Mouse (Mus musculus) hindbrain, embryonic 15.5 days (tissue): ENCODE results near the gene Atf6b. TPM values are rescaled to one million over a fixed set of nuclear protein-coding genes. Genes with fewer than 3 reads are reported as not detected.

Experiments used
- ATAC-seq: fragments of 200-750 bp; cut with Nextera tagmentation; 2 replicates; pipeline ENCODE4 v1.8.0; 2017; ENCODE audit warnings: low read depth, moderate number of reproducible peaks, moderate TSS enrichment; ENCODE audit not compliant: low FRiP score
- H3K27ac ChIP-seq: fragments of 300-500 bp; sonication (generic); replicated peaks from 2 replicates; pipeline ENCODE4 v1.5.1; 2015; ENCODE audit warnings: mild to moderate bottlenecking, inconsistent platforms
- H3K27me3 ChIP-seq: fragments of 300-500 bp; sonication (generic); 2 replicates; pipeline ENCODE4 v1.6.1; 2015; ENCODE audit warnings: control low read depth, inconsistent platforms
- H3K36me3 ChIP-seq: fragments of 300-500 bp; sonication (generic); 2 replicates; pipeline ENCODE4 v1.6.1; 2015; ENCODE audit warnings: control low read depth, inconsistent platforms
- H3K4me1 ChIP-seq: fragments of 300-500 bp; sonication (generic); replicated peaks from 2 replicates; pipeline ENCODE4 v1.6.1; 2015; ENCODE audit warnings: control low read depth, inconsistent platforms
- H3K4me2 ChIP-seq: fragments of 300-500 bp; sonication (generic); 2 replicates; pipeline ENCODE4 v1.6.1; 2015; ENCODE audit warnings: moderate library complexity, mild to moderate bottlenecking, inconsistent platforms
- H3K4me3 ChIP-seq: fragments of 300-500 bp; sonication (generic); 2 replicates; pipeline ENCODE4 v1.5.1; 2015; ENCODE audit warnings: mild to moderate bottlenecking, inconsistent platforms
- H3K9ac ChIP-seq: fragments of 300-500 bp; sonication (generic); 2 replicates; pipeline ENCODE4 v1.6.1; 2015; ENCODE audit warnings: inconsistent platforms
- H3K9me3 ChIP-seq: fragments of 300-500 bp; sonication (generic); 2 replicates; pipeline ENCODE4 v1.6.1; 2016; ENCODE audit warnings: control low read depth, inconsistent platforms
- WGBS: fragments of 180-500 bp; shearing (Covaris S2); methylation state at CpG from one replicate; pipeline ENCODE4 v1.1.7; 2015; 5-methylcytosine and 5-hydroxymethylcytosine counted together
- polyA plus RNA-seq: library from polyadenylated mRNA; unstranded; fragments of >200 nt; fragmentation: Nextera tagmentation; extraction: Ambion mirVana; gene quantifications from 2 replicates; pipeline ENCODE4 v1.2.1, GENCODE M21; 2015

Atf6b gene
- polyA plus RNA-seq, 1 experiment from 2014 or later = 120 TPM

DNA sequence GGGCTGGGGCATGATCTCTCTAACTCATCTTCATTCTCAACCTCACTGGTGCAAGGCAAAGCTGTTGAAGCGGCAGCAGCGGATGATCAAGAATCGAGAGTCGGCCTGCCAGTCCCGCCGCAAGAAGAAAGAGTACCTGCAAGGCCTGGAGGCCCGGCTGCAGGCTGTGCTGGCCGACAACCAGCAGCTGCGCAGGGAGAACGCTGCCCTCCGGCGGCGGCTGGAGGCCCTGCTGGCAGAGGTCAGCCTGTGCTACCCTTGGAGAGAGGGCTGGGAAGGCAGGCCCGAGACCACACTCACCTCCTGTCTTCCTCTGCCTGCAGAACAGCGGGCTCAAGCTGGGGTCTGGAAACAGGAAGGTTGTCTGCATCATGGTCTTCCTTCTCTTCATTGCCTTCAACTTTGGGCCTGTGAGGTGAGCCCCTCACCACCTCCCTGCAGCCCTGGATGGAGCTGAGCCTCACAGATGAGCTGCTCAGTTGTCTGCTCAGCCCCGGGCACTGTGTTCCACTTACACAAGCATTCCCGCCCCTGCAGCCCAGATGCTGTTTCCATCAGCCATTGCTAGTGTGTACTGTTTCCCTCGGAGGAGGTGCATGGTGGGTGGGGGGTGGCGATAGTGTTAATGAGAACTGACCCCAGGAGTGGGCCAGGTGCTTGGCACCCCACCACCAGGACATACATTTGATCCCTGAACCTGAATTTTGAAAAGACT, 4.7 kb downstream of the Atf6b start:
- peaks cover 27% of the 10 kb centered on the region for H3K4me1 ChIP-seq
- no peak overlapping the region for H3K27ac ChIP-seq
- no peaks in the 10 kb centered on the region for H3K9me3 ChIP-seq
- H3K36me3 ChIP-seq = peaks cover 54% of the 10 kb centered on the region
- H3K9ac ChIP-seq = no peak overlapping the region
- no peak overlapping the region for H3K4me3 ChIP-seq
- H3K4me2 ChIP-seq = no peak overlapping the region
- ATAC-seq = no peak
- H3K27me3 ChIP-seq = no peaks in the 10 kb centered on the region
- 52% methylated on average over 19 of the region's 19 CpGs for WGBS

DNA sequence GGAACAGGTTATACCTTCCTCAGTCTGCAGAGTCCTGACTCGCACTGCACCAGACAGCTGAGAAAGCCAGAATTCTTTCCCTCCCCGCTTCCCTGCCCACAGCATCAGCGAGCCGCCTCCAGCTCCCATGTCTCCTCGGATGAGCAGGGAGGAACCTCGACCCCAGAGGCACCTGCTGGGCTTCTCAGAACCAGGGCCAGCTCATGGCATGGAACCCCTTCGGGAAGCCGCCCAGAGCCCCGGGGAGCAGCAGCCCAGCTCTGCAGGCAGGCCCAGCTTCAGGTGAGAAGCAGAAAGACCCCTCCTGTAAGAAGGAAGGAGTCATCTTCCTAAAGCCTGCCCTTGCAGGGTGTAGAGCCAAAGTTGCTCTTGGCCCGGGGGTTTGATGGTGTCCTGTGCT, 5.6 kb downstream of the Atf6b start:
- Histone ChIP-seq H3K4me1 (peaks cover 25% of the 10 kb centered on the region), H3K36me3 (peaks cover 54% of the 10 kb centered on the region), H3K27me3 (no peaks in the 10 kb centered on the region), H3K27ac (no peak overlapping the region), H3K4me2 (no peak overlapping the region), H3K4me3 (no peak overlapping the region), H3K9me3 (no peaks in the 10 kb centered on the region), H3K9ac (no peak overlapping the region)
- ATAC-seq = no peak
- WGBS = 89% methylated on average over 10 of the region's 10 CpGs

DNA sequence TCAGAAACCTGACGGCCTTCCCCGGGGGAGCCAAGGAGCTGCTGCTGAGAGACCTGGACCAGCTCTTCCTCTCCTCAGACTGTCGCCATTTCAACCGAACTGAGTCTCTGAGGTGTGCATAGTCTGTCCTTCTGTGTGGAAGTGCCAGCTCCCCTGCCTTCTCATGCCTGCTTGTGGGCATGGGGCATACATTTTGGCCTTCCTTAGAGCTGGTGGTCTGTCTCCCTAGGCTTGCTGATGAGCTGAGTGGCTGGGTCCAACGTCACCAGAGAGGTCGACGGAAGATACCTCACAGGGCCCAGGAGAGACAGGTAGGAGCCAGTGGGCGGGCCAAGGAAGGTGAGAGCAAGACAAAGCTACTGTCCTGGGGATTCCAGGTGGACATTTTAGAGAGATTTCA, 6.0 kb downstream of the Atf6b start:
- Histone ChIP-seq H3K9ac (no peak overlapping the region), H3K4me2 (no peak overlapping the region), H3K4me3 (no peak overlapping the region), H3K27me3 (no peaks in the 10 kb centered on the region), H3K9me3 (no peaks in the 10 kb centered on the region), H3K27ac (no peak overlapping the region), H3K4me1 (peaks cover 20% of the 10 kb centered on the region), H3K36me3 (peaks cover 54% of the 10 kb centered on the region)
- ATAC-seq = no peak
- 94% methylated on average over 8 of the region's 8 CpGs for WGBS

DNA sequence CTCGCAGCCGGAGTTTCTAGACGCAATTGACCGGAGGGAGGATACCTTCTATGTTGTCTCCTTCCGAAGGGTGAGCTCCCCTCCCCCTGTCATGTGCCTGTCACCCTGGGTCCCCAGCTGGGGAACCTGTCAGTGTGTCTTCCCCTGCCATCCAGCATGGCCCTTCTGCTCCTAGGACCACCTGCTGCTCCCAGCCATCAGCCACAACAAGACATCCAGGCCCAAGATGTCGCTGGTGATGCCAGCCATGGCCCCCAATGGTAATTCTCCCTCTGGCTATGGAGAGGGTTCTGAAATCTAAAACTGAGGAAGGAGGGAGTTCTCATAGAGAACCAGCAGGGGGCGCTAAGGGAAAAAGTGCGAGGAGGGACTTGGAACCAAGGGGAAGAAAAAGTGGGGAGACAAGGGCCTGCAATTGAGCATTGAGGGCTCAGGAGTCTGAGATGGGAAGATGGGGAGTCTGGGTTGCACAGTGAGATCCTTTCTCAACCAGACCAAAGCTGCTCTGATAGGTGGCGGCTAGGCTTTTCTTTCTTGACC, 6.9 kb downstream of the Atf6b start:
- Histone ChIP-seq H3K4me2 (no peak overlapping the region), H3K27me3 (no peaks in the 10 kb centered on the region), H3K4me1 (peaks cover 14% of the 10 kb centered on the region; the same call in 1 of the 2 replicates), H3K9ac (no peak overlapping the region), H3K4me3 (no peak overlapping the region), H3K36me3 (peaks cover 54% of the 10 kb centered on the region), H3K27ac (no peak overlapping the region), H3K9me3 (no peaks in the 10 kb centered on the region)
- 64% methylated on average over 9 of the region's 9 CpGs for WGBS
- ATAC-seq = no peak

DNA sequence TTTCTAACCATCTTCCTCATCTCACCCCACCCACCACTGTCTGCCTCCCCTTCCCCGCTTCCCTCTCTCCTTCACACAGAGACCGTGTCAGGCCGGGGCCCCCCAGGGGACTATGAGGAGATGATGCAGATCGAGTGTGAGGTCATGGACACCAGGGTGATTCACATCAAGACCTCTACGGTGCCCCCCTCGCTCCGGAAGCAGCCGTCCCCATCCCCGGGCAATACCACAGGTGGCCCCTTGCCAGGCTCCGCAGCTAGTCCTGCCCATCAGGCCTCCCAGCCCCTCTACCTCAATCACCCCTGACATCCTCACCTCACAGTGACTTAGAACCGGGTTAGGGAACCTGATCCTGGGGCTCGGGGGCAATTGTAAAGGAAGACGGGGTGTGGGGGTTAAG, 7.4 kb downstream of the Atf6b start:
- Histone ChIP-seq H3K27me3 (0 out of 2 replicates have a peak, but pooled peaks cover 3% of the 10 kb centered on the region), H3K4me3 (no peak overlapping the region), H3K4me1 (peaks cover 14% of the 10 kb centered on the region; the same call in 1 of the 2 replicates), H3K36me3 (peaks cover 48% of the 10 kb centered on the region), H3K4me2 (no peak overlapping the region), H3K9ac (no peak overlapping the region), H3K9me3 (no peaks in the 10 kb centered on the region), H3K27ac (no peak overlapping the region)
- no peak for ATAC-seq
- WGBS = 95% methylated on average over 13 of the region's 13 CpGs

DNA sequence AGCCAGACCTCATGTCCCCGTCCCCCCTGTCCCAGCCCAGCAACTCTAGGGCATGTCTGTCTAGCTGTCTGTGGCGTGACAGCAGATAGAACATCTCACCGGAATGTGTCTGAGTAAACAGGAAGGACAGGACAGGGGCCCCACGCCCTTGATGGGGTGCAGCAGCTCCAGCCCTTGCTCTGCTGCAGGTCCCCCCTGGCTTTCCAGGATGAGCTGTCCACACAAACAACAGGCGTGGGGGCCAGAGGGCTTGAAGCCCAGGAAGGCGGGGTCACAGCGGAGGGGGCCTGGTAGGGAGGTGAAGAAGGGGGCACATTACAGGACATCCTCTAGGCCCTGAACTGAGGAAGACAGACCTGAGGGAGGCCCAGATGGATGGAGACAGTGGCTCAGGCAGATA, 8.2 kb downstream of the Atf6b start:
- H3K9me3 ChIP-seq = no peaks in the 10 kb centered on the region
- H3K4me3 ChIP-seq = no peak overlapping the region
- peak overlapping the region; percentile 15; the same call in 1 of the 2 replicates for H3K27ac ChIP-seq
- H3K4me1 ChIP-seq = peaks cover 14% of the 10 kb centered on the region; the same call in 1 of the 2 replicates
- H3K36me3 ChIP-seq = peaks cover 40% of the 10 kb centered on the region
- no peak overlapping the region for H3K4me2 ChIP-seq
- H3K27me3 ChIP-seq = peaks cover 10% of the 10 kb centered on the region
- H3K9ac ChIP-seq = no peak overlapping the region
- no peak; the same call in 1 of the 2 replicates for ATAC-seq
- 79% methylated on average over 7 of the region's 7 CpGs for WGBS

DNA sequence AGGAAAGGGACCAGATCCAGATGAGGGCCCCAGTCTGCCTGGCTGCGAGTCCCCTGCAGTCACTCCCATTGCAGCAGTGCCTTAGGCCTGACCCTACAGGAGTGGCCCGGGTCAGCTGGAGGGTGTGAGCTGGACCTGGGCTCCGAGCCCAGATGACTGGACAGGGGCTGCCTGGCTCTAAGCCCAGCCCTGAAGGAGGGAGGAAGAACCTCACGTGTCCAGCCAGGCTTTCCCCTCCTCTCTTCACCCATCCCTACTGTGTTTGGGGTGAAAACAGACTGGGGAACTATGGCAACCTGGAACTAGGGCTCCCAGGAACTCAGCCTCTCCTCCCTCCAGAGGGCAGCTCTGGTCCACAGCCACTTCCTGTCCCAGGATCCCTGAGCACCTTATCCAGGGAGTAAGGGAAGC, 8.6 kb downstream of the Atf6b start:
- peaks cover 36% of the 10 kb centered on the region for H3K36me3 ChIP-seq
- H3K27ac ChIP-seq = peak overlapping the region; percentile 18

DNA sequence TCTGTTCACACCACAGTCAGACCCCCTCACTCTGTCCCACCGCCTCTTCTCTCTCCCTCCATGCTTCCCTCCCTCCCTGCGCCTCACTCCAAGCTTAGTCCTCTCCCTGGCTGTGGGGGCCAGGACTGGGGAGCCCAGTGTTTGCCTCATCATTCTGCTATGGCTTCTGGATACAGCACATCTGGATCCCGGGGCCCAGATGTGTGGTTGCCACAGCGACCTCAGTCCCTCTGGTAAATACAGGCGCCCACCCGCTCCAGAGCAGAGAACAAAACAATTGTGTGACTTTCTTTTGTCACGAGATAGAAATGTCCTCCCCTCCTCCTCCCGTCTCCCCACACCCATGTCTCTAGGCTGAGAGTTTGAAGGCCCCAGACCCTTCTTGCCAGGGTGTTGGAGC, 9.7 kb downstream of the Atf6b start:
- Histone ChIP-seq H3K27ac (no peak overlapping the region), H3K36me3 (peaks cover 26% of the 10 kb centered on the region), H3K9me3 (no peaks in the 10 kb centered on the region), H3K4me2 (no peak overlapping the region), H3K9ac (no peak overlapping the region), H3K4me3 (no peak overlapping the region), H3K27me3 (peaks cover 16% of the 10 kb centered on the region), H3K4me1 (peaks cover 22% of the 10 kb centered on the region; the same call in 1 of the 2 replicates)
- 25% methylated on average over 8 of the region's 8 CpGs for WGBS
- no peak for ATAC-seq

More for the DNA sequence above, 8.6 kb downstream of the Atf6b start:
- H3K4me1 ChIP-seq = peaks cover 14% of the 10 kb centered on the region; the same call in 1 of the 2 replicates
- H3K9ac ChIP-seq = no peak overlapping the region
- ATAC-seq = peak; percentile 65
- H3K4me3 ChIP-seq = no peak overlapping the region
- peaks cover 14% of the 10 kb centered on the region for H3K27me3 ChIP-seq
- H3K9me3 ChIP-seq = no peaks in the 10 kb centered on the region
- 57% methylated on average over 4 of the region's 4 CpGs for WGBS
- H3K4me2 ChIP-seq = no peak overlapping the region

DNA sequence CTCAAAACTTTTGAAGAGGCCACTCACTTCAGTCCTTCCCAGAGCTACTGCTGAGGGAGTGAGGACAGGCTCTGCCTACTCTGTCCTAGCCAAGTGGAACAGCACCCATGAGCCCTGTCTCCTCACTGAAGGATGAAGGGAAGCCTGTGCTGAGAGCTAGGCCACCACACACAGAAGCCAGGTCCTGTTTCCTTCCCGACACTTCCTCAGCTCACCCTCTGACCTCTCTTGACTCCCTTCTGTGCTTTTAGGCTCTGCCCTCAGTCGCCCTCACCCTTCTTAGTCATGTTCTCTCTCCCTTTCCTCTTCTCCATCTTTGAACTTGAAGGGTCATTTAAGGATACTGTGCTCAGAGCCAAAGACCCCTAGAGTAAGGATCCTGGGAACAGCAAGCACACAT, 10.3 kb downstream of the Atf6b start:
- Histone ChIP-seq H3K27me3 (peaks cover 16% of the 10 kb centered on the region), H3K9ac (no peak overlapping the region), H3K9me3 (no peaks in the 10 kb centered on the region), H3K4me3 (no peak overlapping the region), H3K4me2 (no peak overlapping the region), H3K4me1 (peaks cover 22% of the 10 kb centered on the region; the same call in 1 of the 2 replicates), H3K27ac (no peak overlapping the region), H3K36me3 (peaks cover 20% of the 10 kb centered on the region)
- no peak for ATAC-seq
- 48% methylated on average over 2 of the region's 2 CpGs for WGBS

DNA sequence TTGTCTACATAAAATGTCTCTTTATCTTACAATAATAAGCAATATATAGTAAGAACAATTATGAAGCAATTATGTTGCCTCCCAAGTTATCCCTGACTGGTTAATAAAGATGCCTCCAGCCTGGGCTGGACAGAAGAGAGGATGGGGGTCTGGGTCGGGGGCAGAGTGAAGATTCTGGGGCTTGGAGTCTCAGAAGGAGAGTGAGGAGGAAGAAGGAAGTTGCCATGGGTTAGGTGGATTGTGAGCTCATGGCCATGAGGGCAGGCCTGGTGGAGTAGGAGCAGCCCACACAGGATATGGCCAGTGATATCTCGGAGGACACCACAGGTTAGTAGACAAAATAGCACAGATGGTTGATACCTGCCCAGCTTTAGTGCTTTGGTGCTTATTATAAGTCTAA, 11.2 kb downstream of the Atf6b start:
- Histone ChIP-seq H3K9ac (no peak overlapping the region), H3K4me3 (no peak overlapping the region), H3K4me2 (no peak overlapping the region), H3K9me3 (no peaks in the 10 kb centered on the region), H3K27me3 (peaks cover 19% of the 10 kb centered on the region), H3K4me1 (peaks cover 22% of the 10 kb centered on the region; the same call in 1 of the 2 replicates), H3K27ac (no peak overlapping the region), H3K36me3 (peaks cover 12% of the 10 kb centered on the region)
- WGBS = 86% methylated on average over 2 of the region's 2 CpGs
- ATAC-seq = no peak

DNA sequence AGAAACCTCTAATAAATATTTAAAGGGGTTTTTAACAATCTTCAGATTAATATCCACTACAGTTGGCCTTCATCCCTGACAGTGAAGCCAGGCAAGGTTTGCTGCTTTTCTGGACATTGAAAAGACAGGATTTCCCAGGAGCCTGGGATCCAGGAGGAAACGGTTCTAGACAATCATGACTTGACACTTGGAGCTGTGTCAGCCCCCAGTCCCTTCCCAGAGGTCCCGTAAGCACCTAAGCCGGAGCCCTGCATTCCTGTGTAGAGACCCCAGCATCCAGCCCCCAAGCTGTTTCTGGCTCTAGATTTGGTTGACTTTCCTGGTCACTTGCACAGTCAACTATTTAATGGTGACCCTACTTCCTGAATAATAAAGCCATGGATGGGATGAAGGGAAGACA, 11.6 kb downstream of the Atf6b start:
- no peak overlapping the region for H3K27ac ChIP-seq
- H3K9me3 ChIP-seq = no peaks in the 10 kb centered on the region
- H3K4me2 ChIP-seq = no peak overlapping the region
- ATAC-seq = no peak
- peaks cover 22% of the 10 kb centered on the region; the same call in 1 of the 2 replicates for H3K4me1 ChIP-seq
- no peak overlapping the region for H3K9ac ChIP-seq
- H3K4me3 ChIP-seq = no peak overlapping the region
- peaks cover 20% of the 10 kb centered on the region for H3K27me3 ChIP-seq
- WGBS = 83% methylated on average over 3 of the region's 3 CpGs
- H3K36me3 ChIP-seq = peaks cover 7% of the 10 kb centered on the region

DNA sequence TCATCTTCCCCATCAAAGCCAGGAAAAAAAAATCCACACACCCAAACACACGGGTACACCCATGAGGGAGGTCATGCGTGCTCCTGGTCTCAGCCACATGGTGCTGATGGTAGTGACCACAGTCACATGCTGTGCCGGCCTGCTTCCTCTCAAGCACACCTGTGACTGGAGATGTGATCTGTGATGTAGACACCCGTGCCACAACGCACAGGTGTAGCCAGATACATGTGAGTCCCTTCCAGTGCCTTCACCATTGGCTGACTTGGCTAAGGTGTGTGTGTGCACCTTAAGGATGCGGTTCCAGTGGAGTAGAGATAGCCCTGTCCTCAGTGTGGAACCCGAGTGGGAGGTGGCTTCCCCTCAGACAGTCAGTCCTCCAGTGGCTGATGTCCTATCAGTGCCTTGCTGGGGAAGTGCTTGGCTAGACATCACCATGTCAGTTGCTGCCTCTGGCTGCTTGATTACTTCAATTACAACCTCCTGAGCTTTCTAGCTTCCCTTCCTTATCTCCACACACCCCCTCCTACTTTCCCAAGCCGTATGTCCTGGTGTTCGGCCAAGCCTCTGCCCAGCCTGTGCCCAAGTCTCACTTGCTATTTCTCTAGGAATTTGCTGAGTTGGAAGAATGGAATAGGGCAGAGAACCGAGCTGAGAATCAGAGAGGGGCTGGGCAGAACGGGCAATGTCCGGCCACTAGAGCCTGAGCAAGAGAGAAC, 12.4 kb downstream of the Atf6b start:
- no peak overlapping the region for H3K27ac ChIP-seq
- 73% methylated on average over 12 of the region's 12 CpGs for WGBS
- H3K27me3 ChIP-seq = peaks cover 20% of the 10 kb centered on the region
- no peak overlapping the region for H3K4me3 ChIP-seq
- ATAC-seq = no peak
- H3K36me3 ChIP-seq = no peaks in the 10 kb centered on the region
- peaks cover 22% of the 10 kb centered on the region; the same call in 1 of the 2 replicates for H3K4me1 ChIP-seq
- no peak overlapping the region for H3K9ac ChIP-seq
- H3K9me3 ChIP-seq = no peaks in the 10 kb centered on the region
- no peak overlapping the region for H3K4me2 ChIP-seq
